Mouse (Mus musculus): ENCODE data around the gene Rps3a1. TPM values are rescaled to one million over a fixed set of nuclear protein-coding genes. Genes with fewer than 3 reads are reported as not detected.
"Not testable (repeated sequence)": the region's sequence is repeated elsewhere in the genome, so short reads cannot be mapped to it uniquely, and the experiment has no call there.

Rps3a1 gene
- polyA plus RNA-seq, 1 experiment from 2014 or later, result 713 TPM

DNA sequence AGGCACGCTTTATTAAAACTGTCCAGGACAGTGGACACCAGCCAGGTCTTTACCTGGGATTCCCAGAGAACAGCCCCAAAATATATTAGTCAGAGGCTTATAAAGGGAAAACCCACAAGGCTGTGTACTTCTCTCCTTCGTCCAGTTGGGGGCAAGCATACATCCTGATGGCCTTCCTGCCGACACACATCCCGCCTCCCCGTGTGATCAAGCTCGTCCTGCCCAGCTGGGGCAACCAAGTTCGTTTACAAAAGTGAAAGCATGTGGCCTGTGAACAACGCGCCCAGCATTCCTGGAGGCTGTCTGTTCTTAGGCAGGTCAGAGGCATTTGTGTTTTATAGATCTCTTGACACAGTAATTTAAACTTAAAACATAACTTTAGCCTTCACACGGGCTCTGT lies 32.4 kb downstream of the Rps3a1 start:
- H3K9me3 ChIP-seq, result no peaks in the 10 kb centered on the region
- whole genome bisulfite sequencing, result 30% methylated on average over 10 of the region's 10 CpGs
- ATAC-seq (replicated peaks), result no peak

DNA sequence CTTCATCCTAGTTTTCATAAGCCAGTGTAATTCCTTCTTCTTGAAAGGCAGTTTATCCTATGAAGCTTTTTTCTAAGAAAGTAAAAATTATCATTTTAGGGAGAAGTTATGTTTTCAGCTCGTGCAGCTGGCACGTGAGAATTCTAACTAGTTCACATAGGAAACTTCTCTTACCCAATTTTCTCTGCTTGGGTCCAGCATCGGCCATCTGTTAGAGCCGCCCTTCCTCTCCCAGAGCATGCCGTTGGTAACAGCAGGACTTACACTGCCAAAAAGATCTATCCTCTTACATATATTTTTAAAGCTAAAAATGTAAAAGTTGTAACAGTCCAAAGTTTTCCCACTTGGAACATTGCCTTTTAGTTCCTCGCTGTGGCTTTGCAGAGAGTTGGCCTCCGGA lies 33.4 kb downstream of the Rps3a1 start:
- Histone ChIP-seq H3K9me3 (no peaks in the 10 kb centered on the region), H3K4me2 (replicated peaks) (no peak overlapping the region), H3K27ac (replicated peaks) (no peak overlapping the region), H3K27me3 (no peaks in the 10 kb centered on the region), H3K4me1 (no peaks in the 10 kb centered on the region), H3K36me3 (no peaks in the 10 kb centered on the region), H3K9ac (replicated peaks) (no peak overlapping the region), H3K4me3 (no peak overlapping the region)
- 93% methylated on average over 7 of the region's 7 CpGs for WGBS
- no peak for ATAC-seq (replicated peaks)

More for the DNA sequence above, 32.4 kb downstream of the Rps3a1 start:
- H3K9ac ChIP-seq (replicated peaks), result no peak overlapping the region
- no peaks in the 10 kb centered on the region for H3K27me3 ChIP-seq
- H3K4me2 ChIP-seq (replicated peaks), result no peak overlapping the region
- no peaks in the 10 kb centered on the region for H3K4me1 ChIP-seq
- no peak overlapping the region for H3K4me3 ChIP-seq
- H3K36me3 ChIP-seq, result no peaks in the 10 kb centered on the region
- H3K27ac ChIP-seq (replicated peaks), result no peak overlapping the region

DNA sequence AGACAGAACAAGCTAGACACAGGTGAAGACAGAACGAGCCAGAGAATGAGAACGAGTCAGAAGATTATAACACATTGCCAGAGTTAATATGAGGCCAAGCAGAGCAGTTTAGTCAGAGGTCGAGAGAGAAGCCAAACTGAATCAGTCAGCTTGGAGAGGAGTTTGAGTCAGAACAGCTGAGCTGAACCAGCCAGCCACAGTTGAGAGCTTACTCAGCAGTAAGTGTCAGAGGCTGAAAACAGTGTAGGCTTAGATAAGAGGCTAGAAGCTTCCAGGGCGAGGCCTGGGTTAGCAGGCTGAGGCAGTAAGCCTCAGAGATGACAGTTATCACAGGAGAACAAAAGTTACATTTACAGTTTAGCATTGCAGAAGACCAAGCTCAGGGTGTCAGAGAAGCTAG lies 33.9 kb downstream of the Rps3a1 start:
- ATAC-seq (replicated peaks), result no peak
- Histone ChIP-seq H3K27me3 (no peaks in the 10 kb centered on the region), H3K9me3 (no peaks in the 10 kb centered on the region), H3K4me1 (no peaks in the 10 kb centered on the region), H3K4me3 (no peak overlapping the region), H3K36me3 (no peaks in the 10 kb centered on the region), H3K9ac (replicated peaks) (no peak overlapping the region), H3K27ac (replicated peaks) (no peak overlapping the region), H3K4me2 (replicated peaks) (no peak overlapping the region)
- WGBS, result 87% methylated on average over 4 of the region's 4 CpGs

GRCm38 (mm10) chr3:86107637-86108539 lies 34.6 kb downstream of the Rps3a1 start:
- Histone ChIP-seq H3K4me3 (no peak overlapping the region), H3K4me1 (no peaks in the 10 kb centered on the region), H3K27me3 (no peaks in the 10 kb centered on the region), H3K36me3 (no peaks in the 10 kb centered on the region), H3K9me3 (no peaks in the 10 kb centered on the region), H3K9ac (replicated peaks) (no peak overlapping the region), H3K4me2 (replicated peaks) (no peak overlapping the region), H3K27ac (replicated peaks) (no peak overlapping the region)
- 50% methylated on average over 8 of the region's 8 CpGs for WGBS
- ATAC-seq (replicated peaks), result no peak

- H3K9me3 ChIP-seq, result no peaks in the 10 kb centered on the region
- no peak for ATAC-seq (replicated peaks)
- no peaks in the 10 kb centered on the region for H3K4me1 ChIP-seq
- no peak overlapping the region for H3K27ac ChIP-seq (replicated peaks)
- no peak overlapping the region for H3K4me3 ChIP-seq
- no peak overlapping the region for H3K4me2 ChIP-seq (replicated peaks)
- no peak overlapping the region for H3K9ac ChIP-seq (replicated peaks)
- H3K36me3 ChIP-seq, result no peaks in the 10 kb centered on the region
- no peaks in the 10 kb centered on the region for H3K27me3 ChIP-seq
- 59% methylated on average over 8 of the region's 8 CpGs for WGBS
Observed at GRCm38 (mm10) chr3:86106086-86106632, 36.3 kb downstream of the Rps3a1 start.

DNA sequence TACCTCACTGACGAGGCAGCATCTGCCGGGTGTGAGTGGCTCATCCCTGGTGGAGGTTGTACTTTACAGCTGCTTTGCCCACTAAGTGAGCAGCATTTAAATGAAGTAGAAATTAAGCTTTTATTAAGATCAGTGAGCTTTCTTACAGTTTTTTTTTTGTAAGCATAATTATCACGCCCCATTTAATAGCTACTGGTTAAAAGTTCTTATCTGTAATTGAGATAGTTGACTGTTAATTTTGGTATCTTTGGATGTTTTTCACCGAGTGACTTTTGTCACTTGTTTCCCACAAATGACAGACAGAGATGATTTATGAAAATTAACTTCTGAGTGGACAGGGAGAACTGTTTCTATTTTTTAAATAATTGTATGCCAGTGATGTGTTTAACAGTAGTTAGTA lies 37.6 kb downstream of the Rps3a1 start:
- no peak for ATAC-seq (replicated peaks)
- no peaks in the 10 kb centered on the region for H3K9me3 ChIP-seq
- no peak overlapping the region for H3K4me3 ChIP-seq
- 74% methylated on average over 4 of the region's 4 CpGs for WGBS
- H3K4me2 ChIP-seq (replicated peaks), result no peak overlapping the region
- no peak overlapping the region for H3K9ac ChIP-seq (replicated peaks)
- H3K27me3 ChIP-seq, result no peaks in the 10 kb centered on the region
- no peaks in the 10 kb centered on the region for H3K36me3 ChIP-seq
- no peaks in the 10 kb centered on the region for H3K4me1 ChIP-seq
- H3K27ac ChIP-seq (replicated peaks), result no peak overlapping the region

GRCm38 (mm10) chr3:86104433-86104832 lies 38.1 kb downstream of the Rps3a1 start:
- 84% methylated on average over 7 of the region's 7 CpGs for WGBS
- not testable (repeated sequence) for H3K4me3 ChIP-seq; H3K27ac ChIP-seq (replicated peaks); H3K9me3 ChIP-seq; ATAC-seq (replicated peaks); H3K4me2 ChIP-seq (replicated peaks); H3K36me3 ChIP-seq; H3K9ac ChIP-seq (replicated peaks); H3K27me3 ChIP-seq; H3K4me1 ChIP-seq

GRCm38 (mm10) chr3:86103449-86104291 lies 38.8 kb downstream of the Rps3a1 start:
- Histone ChIP-seq H3K4me3 (no peak overlapping the region), H3K27me3 (no peaks in the 10 kb centered on the region), H3K36me3 (no peaks in the 10 kb centered on the region), H3K4me1 (no peaks in the 10 kb centered on the region), H3K9ac (replicated peaks) (no peak overlapping the region), H3K9me3 (no peaks in the 10 kb centered on the region), H3K27ac (replicated peaks) (no peak overlapping the region), H3K4me2 (replicated peaks) (no peak overlapping the region)
- WGBS, result 91% methylated on average over 18 of the region's 18 CpGs
- no peak for ATAC-seq (replicated peaks)

DNA sequence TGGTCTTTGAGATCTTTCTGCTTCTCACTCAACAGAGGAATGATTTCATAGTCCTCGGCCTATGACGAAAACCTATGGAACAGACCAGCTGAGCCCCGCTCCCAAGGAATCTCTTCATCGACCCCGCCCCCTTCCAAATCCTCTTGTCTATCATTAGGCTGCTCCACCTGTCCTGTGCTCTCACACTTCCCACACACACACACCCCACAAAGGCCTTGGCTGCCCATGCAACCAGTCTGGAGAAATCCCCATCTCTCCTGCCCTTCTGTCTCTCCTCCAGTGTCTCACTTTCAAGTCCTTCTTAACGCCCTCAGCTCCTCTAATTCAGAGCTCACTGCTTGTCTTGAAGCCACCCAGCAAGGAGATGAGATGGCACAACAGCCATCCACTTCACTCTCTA lies 40.5 kb downstream of the Rps3a1 start:
- no peak overlapping the region for H3K9ac ChIP-seq (replicated peaks)
- H3K27ac ChIP-seq (replicated peaks), result no peak overlapping the region
- H3K9me3 ChIP-seq, result no peaks in the 10 kb centered on the region
- H3K27me3 ChIP-seq, result no peaks in the 10 kb centered on the region
- 83% methylated on average over 6 of the region's 6 CpGs for whole genome bisulfite sequencing
- H3K4me3 ChIP-seq, result no peak overlapping the region
- no peaks in the 10 kb centered on the region for H3K36me3 ChIP-seq
- no peak for ATAC-seq (replicated peaks)
- H3K4me1 ChIP-seq, result no peaks in the 10 kb centered on the region
- H3K4me2 ChIP-seq (replicated peaks), result no peak overlapping the region

- Histone ChIP-seq H3K36me3 (no peaks in the 10 kb centered on the region), H3K4me3 (no peak overlapping the region), H3K4me1 (peaks cover 15% of the 10 kb centered on the region), H3K27me3 (no peaks in the 10 kb centered on the region), H3K9ac (replicated peaks) (no peak overlapping the region), H3K27ac (replicated peaks) (0 out of 2 replicates have a peak overlapping the region, but pooled peaks have one; percentile 11), H3K4me2 (replicated peaks) (no peak overlapping the region), H3K9me3 (no peaks in the 10 kb centered on the region)
- 73% methylated on average over 5 of the region's 5 CpGs for WGBS
- no peak for ATAC-seq (replicated peaks)
Observed at GRCm38 (mm10) chr3:86093907-86094306, 48.6 kb downstream of the Rps3a1 start.

GRCm38 (mm10) chr3:86093213-86093845 lies 49.2 kb downstream of the Rps3a1 start:
- Histone ChIP-seq H3K27me3 (no peaks in the 10 kb centered on the region), H3K9ac (replicated peaks) (no peak overlapping the region), H3K36me3 (no peaks in the 10 kb centered on the region), H3K9me3 (no peaks in the 10 kb centered on the region), H3K4me1 (peaks cover 15% of the 10 kb centered on the region), H3K4me3 (no peak overlapping the region), H3K27ac (replicated peaks) (peak overlapping the region; percentile 13; the same call in 1 of the 2 replicates), H3K4me2 (replicated peaks) (no peak overlapping the region)
- 22% methylated on average over 6 of the region's 6 CpGs for WGBS
- ATAC-seq (replicated peaks), result peak; percentile 67; the same call in 1 of the 2 replicates

All from forebrain, embryonic 15.5 days (tissue).